Comparison of ENCODE assay signal across 9 mouse cellular contexts in the genomic region with DNA sequence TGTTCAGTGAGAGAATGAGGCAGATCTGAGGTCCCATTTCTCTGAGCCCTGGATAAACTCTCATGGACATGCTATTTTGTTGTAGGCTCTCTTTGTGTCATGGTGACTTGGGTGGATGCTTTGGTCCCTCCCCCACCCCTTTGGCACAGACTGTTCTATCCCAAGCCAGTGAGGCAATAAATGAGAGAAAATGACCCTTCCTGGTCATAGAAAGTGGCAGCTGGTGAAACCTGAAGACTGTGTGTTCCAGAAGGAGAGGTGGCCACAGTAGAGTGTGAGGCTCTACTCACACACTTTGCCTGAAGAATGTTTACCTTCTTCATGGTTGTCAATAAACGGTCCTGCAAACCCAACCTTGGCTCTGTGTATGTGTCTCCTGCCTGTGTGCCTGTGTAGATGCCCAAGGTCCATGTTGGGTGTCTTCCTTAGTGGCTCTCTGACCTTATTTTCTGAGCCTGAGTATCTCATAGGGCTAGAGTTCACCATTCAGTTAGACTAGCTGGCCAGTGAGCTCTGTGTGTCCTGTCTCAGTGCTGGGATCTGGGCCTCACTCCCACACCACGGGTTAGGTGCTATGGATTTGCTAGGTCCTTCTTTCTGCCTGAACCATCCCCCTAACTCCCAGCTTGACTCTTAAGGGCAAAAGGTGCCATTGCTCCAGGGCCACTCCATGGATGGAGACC.
A peak's percentile ranks its signal among the peaks of the same experiment; 100 is the strongest.
DNase-seq lines count a peak whose midpoint lies in the region; ATAC-seq and TF ChIP-seq lines count a peak whose summit lies in the region.
"Had no signal": no experiment of that assay in that cellular context is flagged by ENCODE, and none has a peak within 500 bp of the region (broad histone marks: within the 10 kb centered on the region; RNA-seq: fewer than 3 reads in every experiment).

No protein-coding gene starts in this region.

- H3K36me3 ChIP-seq in neural tube, embryonic 11.5 days (ENCODE audit: control insufficient read depth, insufficient read depth, low read length) = no peaks in the 10 kb centered on the region
- no peaks in the 10 kb centered on the region for H3K36me3 ChIP-seq in heart, embryonic 16.5 days (ENCODE audit: control insufficient read depth, insufficient read depth)
- H3K36me3 ChIP-seq in liver, embryonic 16.5 days (ENCODE audit: control insufficient read depth, insufficient read depth) = no peaks in the 10 kb centered on the region
- H3K36me3 ChIP-seq in stomach, postnatal 0 days (ENCODE audit: control insufficient read depth, insufficient read depth, low read length) = no peaks in the 10 kb centered on the region

- H3K9ac ChIP-seq in neural tube, embryonic 11.5 days (ENCODE audit: low read length) = no peak overlapping the region
- H3K9ac ChIP-seq in heart, embryonic 16.5 days (ENCODE audit: low read length) = no peak overlapping the region
- H3K9ac ChIP-seq in liver, embryonic 16.5 days (ENCODE audit: low read depth, low read length) = no peak overlapping the region
- no peak overlapping the region for H3K9ac ChIP-seq in stomach, postnatal 0 days (ENCODE audit: low read length)

- no peak for DNase-seq in neural tube, embryonic 11.5 days (ENCODE audit: low spot score)
- DNase-seq in neural tube, embryonic 10.5 days (ENCODE audit: extremely low spot score, low spot score) = no peak
- no peak for DNase-seq in stomach, postnatal 0 days (ENCODE audit: low spot score)
- DNase-seq in testis, postnatal 14 days (ENCODE audit: low spot score) = no peak
- DNase-seq in frontal cortex, adult 2 months (ENCODE audit: extremely low spot score in 1 of 2, low spot score in 1 of 2) = no peak
- no peak for DNase-seq in layer of hippocampus, postnatal 14 days (ENCODE audit: low spot score in 2 of 2)
- DNase-seq: layer of hippocampus, adult 9-11 months had no signal

- ATAC-seq in neural tube, embryonic 11.5 days (ENCODE audit: insufficient read depth, low FRiP score, low TSS enrichment) = peak; percentile 45; the same call in 1 of the 2 replicates
- ATAC-seq in heart, embryonic 16.5 days (replicated peaks; ENCODE audit: extremely low read depth, insufficient read depth, low FRiP score) = no peak
- 0 out of 2 replicates have a peak, but pooled peaks have one; percentile 9 for ATAC-seq in liver, embryonic 16.5 days (ENCODE audit: low read depth)
- 0 out of 2 replicates have a peak, but pooled peaks have one; percentile 31 for ATAC-seq in stomach, postnatal 0 days (ENCODE audit: low FRiP score, low TSS enrichment)

- H3K4me3 ChIP-seq in neural tube, embryonic 11.5 days (ENCODE audit: low read depth, low read length) = no peak overlapping the region
- H3K4me3 ChIP-seq in heart, embryonic 16.5 days (ENCODE audit: low read length) = peak overlapping the region; percentile 44
- H3K4me3 ChIP-seq in liver, embryonic 16.5 days (ENCODE audit: low read depth, low read length) = no peak overlapping the region
- no peak overlapping the region for H3K4me3 ChIP-seq in stomach, postnatal 0 days (ENCODE audit: low read depth, low read length)

- TF ChIP-seq EP300 in stomach, postnatal 0 days (optimal IDR thresholded peaks at IDR 0.05) = no peak

- WGBS in neural tube, embryonic 11.5 days = 24% methylated on average over 2 of the region's 2 CpGs
- WGBS in heart, embryonic 16.5 days = 39% methylated on average over 2 of the region's 2 CpGs
- WGBS in liver, embryonic 16.5 days (ENCODE audit: insufficient replicate concordance) = 34% methylated on average over 2 of the region's 2 CpGs
- WGBS in stomach, postnatal 0 days = 26% methylated on average over 2 of the region's 2 CpGs

- peak overlapping the region; percentile 30 for H3K4me2 ChIP-seq in neural tube, embryonic 11.5 days (ENCODE audit: low read depth)
- peak overlapping the region; percentile 66 for H3K4me2 ChIP-seq in heart, embryonic 16.5 days (ENCODE audit: low read depth, low read length)
- peak overlapping the region; percentile 28; the same call in 1 of the 2 replicates for H3K4me2 ChIP-seq in liver, embryonic 16.5 days (ENCODE audit: low read depth, low read length)
- H3K4me2 ChIP-seq in stomach, postnatal 0 days (replicated peaks; ENCODE audit: low read depth) = peak overlapping the region; percentile 35

- peaks cover 31% of the 10 kb centered on the region for H3K4me1 ChIP-seq in neural tube, embryonic 11.5 days (ENCODE audit: control insufficient read depth, insufficient read depth, low read length)
- peaks cover 29% of the 10 kb centered on the region for H3K4me1 ChIP-seq in heart, embryonic 16.5 days (ENCODE audit: control insufficient read depth, insufficient read depth, low read length)
- no peaks in the 10 kb centered on the region; the same call in none of the 2 replicates for H3K4me1 ChIP-seq in liver, embryonic 16.5 days (ENCODE audit: control insufficient read depth, low read depth, low read length)
- H3K4me1 ChIP-seq in stomach, postnatal 0 days (replicated peaks; ENCODE audit: control insufficient read depth, insufficient read depth) = peaks cover 2% of the 10 kb centered on the region; the same call in 1 of the 2 replicates

- H3K9me3 ChIP-seq in neural tube, embryonic 11.5 days (ENCODE audit: control insufficient read depth, low read length) = no peaks in the 10 kb centered on the region
- no peaks in the 10 kb centered on the region for H3K9me3 ChIP-seq in heart, embryonic 16.5 days (replicated peaks; ENCODE audit: control insufficient read depth, low read length)
- no peaks in the 10 kb centered on the region for H3K9me3 ChIP-seq in liver, embryonic 16.5 days (replicated peaks; ENCODE audit: control insufficient read depth, low read length)
- no peaks in the 10 kb centered on the region for H3K9me3 ChIP-seq in stomach, postnatal 0 days (ENCODE audit: control insufficient read depth, low read length)

- peak overlapping the region; percentile 45 for H3K27ac ChIP-seq in neural tube, embryonic 11.5 days (ENCODE audit: low read depth, low read length)
- peak overlapping the region; percentile 80 for H3K27ac ChIP-seq in heart, embryonic 16.5 days (ENCODE audit: low read length)
- H3K27ac ChIP-seq in liver, embryonic 16.5 days (ENCODE audit: low read length) = no peak overlapping the region
- H3K27ac ChIP-seq in stomach, postnatal 0 days (replicated peaks) = peak overlapping the region; percentile 53

- no peaks in the 10 kb centered on the region for H3K27me3 ChIP-seq in neural tube, embryonic 11.5 days (ENCODE audit: control insufficient read depth, insufficient read depth, low read length)
- no peaks in the 10 kb centered on the region for H3K27me3 ChIP-seq in heart, embryonic 16.5 days (ENCODE audit: control insufficient read depth, insufficient read depth, low read length)
- H3K27me3 ChIP-seq in liver, embryonic 16.5 days (ENCODE audit: control insufficient read depth, insufficient read depth, low read depth, low read length) = no peaks in the 10 kb centered on the region
- no peaks in the 10 kb centered on the region for H3K27me3 ChIP-seq in stomach, postnatal 0 days (ENCODE audit: control insufficient read depth, insufficient read depth, low read length)

- TF ChIP-seq CTCF in stomach, postnatal 0 days (IDR thresholded peaks at IDR 0.05; ENCODE audit: low read depth) = no peak
